Mouse (Mus musculus): ENCODE measurements around the gene Tmc5. TPM values are rescaled to one million over a fixed set of nuclear protein-coding genes. Genes with fewer than 3 reads are reported as not detected.

Tmc5 gene
- polyA plus RNA-seq, 1 experiment, result not detected

DNA sequence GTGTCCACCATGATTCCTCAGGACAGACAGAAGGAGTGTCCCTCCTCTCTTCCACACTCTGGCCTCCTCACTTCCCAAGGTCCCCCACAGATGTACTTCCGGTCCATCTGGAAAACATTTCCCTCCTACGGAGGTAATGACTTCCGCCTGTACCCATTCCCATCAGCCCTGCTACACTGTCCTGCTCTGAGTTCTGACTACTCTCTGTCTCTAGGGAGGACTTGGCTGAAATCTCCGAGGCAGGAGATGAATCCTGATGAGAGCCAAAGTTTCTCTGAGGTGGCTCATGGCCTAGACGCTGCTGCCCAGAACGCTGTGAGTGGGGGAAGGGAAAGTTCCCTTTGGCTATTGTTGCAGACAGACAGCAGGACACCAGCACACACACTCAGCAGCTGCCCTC lies 5.0 kb upstream of the Tmc5 start:
- peaks cover 1% of the 10 kb centered on the region; the same call in 1 of the 2 replicates for H3K27me3 ChIP-seq (ENCODE audit: control insufficient read depth, insufficient read depth, low read length)
- no peak overlapping the region for H3K27ac ChIP-seq (ENCODE audit: insufficient read depth, low read length)
- H3K4me3 ChIP-seq (ENCODE audit: extremely low read depth, insufficient read depth, insufficient read length), result no peak overlapping the region
- no peaks in the 10 kb centered on the region for H3K4me1 ChIP-seq (ENCODE audit: control insufficient read depth, insufficient read depth, insufficient read length)
- TF ChIP-seq CTCF (IDR thresholded peaks at IDR 0.05; ENCODE audit: extremely low read depth, insufficient read depth, insufficient read length, insufficient replicate concordance), result no peak
- no peak for TF ChIP-seq POLR2A (IDR thresholded peaks at IDR 0.05; ENCODE audit: low read depth, low read length)
- WGBS, result 70% methylated on average over 6 of the region's 6 CpGs
- DNase-seq (ENCODE audit: low read depth in 1 of 2, low spot score in 2 of 2), result no peak
- no peaks in the 10 kb centered on the region for H3K36me3 ChIP-seq (ENCODE audit: control insufficient read depth, insufficient read depth, low read length)

DNA sequence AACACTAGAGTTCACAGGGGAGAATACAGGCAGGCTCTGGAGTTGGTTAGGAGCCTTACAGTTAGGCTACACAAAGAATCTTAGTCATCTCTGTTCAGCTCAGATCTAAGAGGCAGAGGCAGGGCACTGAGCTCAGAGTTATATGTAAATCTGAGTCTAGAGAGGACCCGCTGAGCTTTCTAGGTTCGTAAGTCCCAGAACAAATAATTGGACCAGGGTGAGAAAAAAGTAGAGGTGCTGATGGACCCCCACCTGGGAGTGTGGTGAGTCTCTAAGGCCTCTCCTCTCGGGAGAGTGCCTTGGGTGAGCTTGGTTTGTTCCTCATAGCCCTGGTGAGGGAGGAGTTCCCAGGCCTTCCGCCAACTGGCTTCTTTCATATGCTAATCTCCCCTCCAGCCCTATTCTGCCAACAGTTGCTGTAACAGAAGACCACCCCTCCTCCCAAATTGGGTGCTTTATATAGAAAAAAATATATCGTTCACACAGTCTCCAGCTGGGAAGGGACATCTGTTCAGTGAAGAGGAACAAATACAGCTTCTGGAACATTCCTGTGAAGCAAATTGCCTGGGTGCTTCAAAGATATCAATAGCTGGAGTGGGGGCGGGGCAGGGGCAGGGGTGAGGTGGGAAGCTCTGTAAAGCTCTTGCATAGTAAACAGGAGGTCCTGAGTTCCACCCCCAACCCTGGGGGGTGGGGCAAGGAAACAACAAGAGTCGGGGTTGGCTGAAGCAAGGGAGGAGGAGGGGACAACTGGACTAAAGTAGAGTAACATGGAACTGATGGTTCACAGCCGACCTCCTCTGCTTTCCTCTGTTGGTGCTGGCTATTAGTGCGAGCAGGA lies 3.3 kb upstream of the Tmc5 start:
- TF ChIP-seq CTCF (IDR thresholded peaks at IDR 0.05; ENCODE audit: extremely low read depth, insufficient read depth, insufficient read length, insufficient replicate concordance) (no peak), POLR2A (IDR thresholded peaks at IDR 0.05; ENCODE audit: low read depth, low read length) (no peak)
- Histone ChIP-seq H3K4me1 (ENCODE audit: control insufficient read depth, insufficient read depth, insufficient read length) (no peaks in the 10 kb centered on the region), H3K36me3 (ENCODE audit: control insufficient read depth, insufficient read depth, low read length) (no peaks in the 10 kb centered on the region), H3K27ac (ENCODE audit: insufficient read depth, low read length) (no peak overlapping the region), H3K4me3 (ENCODE audit: extremely low read depth, insufficient read depth, insufficient read length) (no peak overlapping the region), H3K27me3 (ENCODE audit: control insufficient read depth, insufficient read depth, low read length) (peaks cover 1% of the 10 kb centered on the region; the same call in 1 of the 2 replicates)
- DNase-seq (ENCODE audit: low read depth in 1 of 2, low spot score in 2 of 2), result no peak
- 52% methylated on average over 9 of the region's 9 CpGs for WGBS

DNA sequence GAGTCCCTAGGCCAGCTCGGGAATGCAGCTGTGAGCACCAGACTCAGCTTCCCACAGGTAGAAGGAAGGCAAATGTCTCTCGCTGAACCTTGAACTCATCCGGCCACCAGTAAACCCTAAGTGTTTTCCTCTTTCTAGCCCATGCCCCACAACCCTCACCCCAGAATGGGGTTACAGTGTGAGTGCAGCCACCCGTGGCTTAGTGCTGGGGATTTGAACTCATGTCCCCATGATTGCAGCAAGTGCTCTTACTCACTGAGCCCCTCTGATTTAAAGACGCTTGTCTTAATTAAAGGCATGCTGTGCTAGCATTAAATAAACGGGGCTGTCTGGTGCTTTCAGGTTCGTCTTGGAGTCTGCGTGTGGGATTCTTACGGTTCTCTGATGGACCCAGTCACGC lies 2.5 kb upstream of the Tmc5 start:
- no peak for TF ChIP-seq CTCF (IDR thresholded peaks at IDR 0.05; ENCODE audit: extremely low read depth, insufficient read depth, insufficient read length, insufficient replicate concordance)
- TF ChIP-seq POLR2A (IDR thresholded peaks at IDR 0.05; ENCODE audit: low read depth, low read length), result no peak
- H3K4me3 ChIP-seq (ENCODE audit: extremely low read depth, insufficient read depth, insufficient read length), result no peak overlapping the region
- no peak overlapping the region for H3K27ac ChIP-seq (ENCODE audit: insufficient read depth, low read length)
- no peaks in the 10 kb centered on the region for H3K36me3 ChIP-seq (ENCODE audit: control insufficient read depth, insufficient read depth, low read length)
- no peaks in the 10 kb centered on the region for H3K4me1 ChIP-seq (ENCODE audit: control insufficient read depth, insufficient read depth, insufficient read length)
- DNase-seq (ENCODE audit: low read depth in 1 of 2, low spot score in 2 of 2), result no peak
- 44% methylated on average over 10 of the region's 10 CpGs for WGBS
- peaks cover 1% of the 10 kb centered on the region; the same call in 1 of the 2 replicates for H3K27me3 ChIP-seq (ENCODE audit: control insufficient read depth, insufficient read depth, low read length)

DNA sequence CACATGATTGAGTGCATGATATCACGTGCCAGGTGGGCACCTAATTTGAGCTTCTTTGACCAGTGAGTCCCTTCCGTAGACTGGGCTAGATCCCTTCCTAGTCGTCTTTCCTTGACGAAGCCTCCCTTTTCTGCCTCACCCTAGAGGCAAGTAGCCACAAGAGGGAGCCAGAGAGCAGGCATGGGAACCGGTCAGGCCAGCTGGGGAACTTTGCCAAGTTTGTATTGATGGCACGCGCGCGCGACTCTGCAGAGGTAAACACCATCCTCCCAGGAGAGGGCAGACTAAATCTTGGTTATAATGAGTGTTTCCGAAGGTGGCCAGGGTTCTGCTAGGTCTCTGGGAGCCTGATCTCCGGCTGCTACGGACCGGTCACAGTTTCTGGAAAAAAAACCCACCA lies 1.9 kb upstream of the Tmc5 start:
- WGBS, result 3% methylated on average over 14 of the region's 14 CpGs

DNA sequence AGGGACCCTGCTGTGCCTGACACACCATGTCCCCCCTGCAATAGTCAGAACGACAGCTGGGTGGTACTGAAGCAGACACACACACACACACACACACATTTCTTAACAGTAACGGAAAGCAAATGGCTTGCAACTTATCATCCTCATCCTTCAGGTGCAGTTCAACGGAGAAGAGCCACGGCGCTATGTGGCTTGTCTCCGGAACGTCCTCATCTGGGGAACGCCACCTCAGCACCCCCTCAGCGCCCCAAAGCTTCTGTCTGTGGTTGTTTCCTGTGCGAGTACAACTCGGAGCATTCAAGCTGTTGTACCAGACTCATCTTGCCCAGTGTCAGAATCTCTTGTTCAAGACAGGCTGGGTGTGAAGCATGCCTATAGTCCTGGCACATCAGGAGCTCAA lies 826 bp upstream of the Tmc5 start:
- Histone ChIP-seq H3K4me3 (ENCODE audit: extremely low read depth, insufficient read depth, insufficient read length) (no peak overlapping the region), H3K27me3 (ENCODE audit: control insufficient read depth, insufficient read depth, low read length) (peaks cover 1% of the 10 kb centered on the region; the same call in 1 of the 2 replicates), H3K36me3 (ENCODE audit: control insufficient read depth, insufficient read depth, low read length) (no peaks in the 10 kb centered on the region), H3K27ac (ENCODE audit: insufficient read depth, low read length) (no peak overlapping the region), H3K4me1 (ENCODE audit: control insufficient read depth, insufficient read depth, insufficient read length) (no peaks in the 10 kb centered on the region)
- TF ChIP-seq POLR2A (IDR thresholded peaks at IDR 0.05; ENCODE audit: low read depth, low read length) (no peak), CTCF (IDR thresholded peaks at IDR 0.05; ENCODE audit: extremely low read depth, insufficient read depth, insufficient read length, insufficient replicate concordance) (no peak)
- WGBS, result 47% methylated on average over 11 of the region's 11 CpGs
- DNase-seq (ENCODE audit: low read depth in 1 of 2, low spot score in 2 of 2), result no peak

More for the DNA sequence above, 1.9 kb upstream of the Tmc5 start:
- Histone ChIP-seq H3K27me3 (ENCODE audit: control insufficient read depth, insufficient read depth, low read length) (peaks cover 1% of the 10 kb centered on the region; the same call in 1 of the 2 replicates), H3K27ac (ENCODE audit: insufficient read depth, low read length) (no peak overlapping the region), H3K4me1 (ENCODE audit: control insufficient read depth, insufficient read depth, insufficient read length) (no peaks in the 10 kb centered on the region), H3K4me3 (ENCODE audit: extremely low read depth, insufficient read depth, insufficient read length) (no peak overlapping the region), H3K36me3 (ENCODE audit: control insufficient read depth, insufficient read depth, low read length) (no peaks in the 10 kb centered on the region)
- DNase-seq (ENCODE audit: low read depth in 1 of 2, low spot score in 2 of 2), result peak; percentile 46 to 79
- peak; percentile 96 for TF ChIP-seq CTCF (IDR thresholded peaks at IDR 0.05; ENCODE audit: extremely low read depth, insufficient read depth, insufficient read length, insufficient replicate concordance)
- no peak for TF ChIP-seq POLR2A (IDR thresholded peaks at IDR 0.05; ENCODE audit: low read depth, low read length)

DNA sequence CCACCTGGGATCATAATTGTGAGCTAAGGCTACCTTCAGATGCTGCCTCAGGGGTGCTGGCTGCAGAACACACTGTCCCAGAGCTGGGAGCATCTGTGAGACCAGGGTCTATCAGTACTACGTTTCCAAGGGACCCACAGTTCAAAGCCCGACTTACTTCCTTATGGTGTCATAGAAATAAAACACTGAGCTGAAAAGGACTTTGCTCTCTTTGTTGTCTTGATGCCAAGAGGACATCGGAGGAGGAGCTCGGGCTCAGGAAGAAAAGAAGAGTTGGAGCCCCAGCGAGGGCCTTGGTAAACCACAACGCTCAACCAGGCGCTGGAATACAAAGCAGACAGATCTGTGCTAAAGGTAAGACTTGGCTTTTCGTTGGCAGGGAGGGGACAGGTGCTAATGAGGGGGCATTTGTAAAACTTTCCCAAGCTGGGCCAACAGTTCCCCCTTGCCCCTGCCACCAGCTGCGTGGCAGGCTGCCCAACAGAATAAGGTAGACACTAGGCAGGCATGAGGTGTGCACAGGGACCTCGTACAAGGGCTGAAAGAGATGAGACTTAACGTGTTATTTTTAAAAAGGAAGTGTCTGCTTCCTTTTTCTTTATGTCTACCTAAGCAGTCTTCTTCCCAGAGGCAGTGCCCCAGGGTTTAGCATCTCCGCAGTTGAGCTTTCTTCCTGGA lies 3.0 kb downstream of the Tmc5 start:
- DNase-seq (ENCODE audit: low read depth in 1 of 2, low spot score in 2 of 2), result no peak
- Histone ChIP-seq H3K27ac (ENCODE audit: insufficient read depth, low read length) (no peak overlapping the region), H3K27me3 (ENCODE audit: control insufficient read depth, insufficient read depth, low read length) (no peaks in the 10 kb centered on the region; the same call in 1 of the 2 replicates), H3K4me1 (ENCODE audit: control insufficient read depth, insufficient read depth, insufficient read length) (no peaks in the 10 kb centered on the region), H3K36me3 (ENCODE audit: control insufficient read depth, insufficient read depth, low read length) (no peaks in the 10 kb centered on the region), H3K4me3 (ENCODE audit: extremely low read depth, insufficient read depth, insufficient read length) (no peak overlapping the region)
- TF ChIP-seq CTCF (IDR thresholded peaks at IDR 0.05; ENCODE audit: extremely low read depth, insufficient read depth, insufficient read length, insufficient replicate concordance) (no peak), POLR2A (IDR thresholded peaks at IDR 0.05; ENCODE audit: low read depth, low read length) (no peak)
- WGBS, result 15% methylated on average over 12 of the region's 12 CpGs
